Mouse (Mus musculus) kidney, postnatal 36 days (tissue): ENCODE data around the gene Adig.

Experiments used
- DNase-seq, 2 experiments: peaks; one replicate each; pipeline ENCODE4 v3.0.0; 2021 to 2022; ENCODE audit warnings: mixed read lengths in 2 of 2

Adig gene

GRCm38 (mm10) chr2:158545266-158545665 lies 42.9 kb downstream of the Adig start:
- DNase-seq = no peak

GRCm38 (mm10) chr2:158546751-158547150 lies 44.3 kb downstream of the Adig start:
- peak; percentile 65 to 88 for DNase-seq

GRCm38 (mm10) chr2:158550067-158550466 lies 47.7 kb downstream of the Adig start:
- peak; percentile 77 to 95 for DNase-seq

GRCm38 (mm10) chr2:158554366-158554765 lies 52.0 kb downstream of the Adig start:
- DNase-seq = no peak

DNA sequence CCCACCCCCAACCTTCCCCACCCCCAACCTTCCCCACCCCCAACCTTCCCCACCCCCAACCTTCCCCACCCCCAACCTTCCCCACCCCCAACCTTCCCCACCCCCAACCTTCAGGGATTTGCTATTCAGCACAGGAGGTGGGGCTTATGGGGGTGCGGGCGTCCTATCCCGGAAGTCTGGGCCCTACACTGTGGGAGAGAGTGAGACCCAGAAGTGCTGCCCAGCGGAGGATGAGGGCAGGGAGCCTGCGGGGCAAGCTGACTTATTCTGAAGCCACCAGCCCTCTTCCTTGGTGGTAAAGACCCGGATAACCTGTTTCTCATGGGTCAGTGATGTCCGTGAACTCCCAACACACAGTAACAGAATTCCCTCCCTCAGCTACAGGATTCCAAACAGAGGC lies 52.8 kb downstream of the Adig start:
- DNase-seq = peak; percentile 36 to 55

GRCm38 (mm10) chr2:158555812-158556211 lies 53.4 kb downstream of the Adig start:
- DNase-seq = no peak

DNA sequence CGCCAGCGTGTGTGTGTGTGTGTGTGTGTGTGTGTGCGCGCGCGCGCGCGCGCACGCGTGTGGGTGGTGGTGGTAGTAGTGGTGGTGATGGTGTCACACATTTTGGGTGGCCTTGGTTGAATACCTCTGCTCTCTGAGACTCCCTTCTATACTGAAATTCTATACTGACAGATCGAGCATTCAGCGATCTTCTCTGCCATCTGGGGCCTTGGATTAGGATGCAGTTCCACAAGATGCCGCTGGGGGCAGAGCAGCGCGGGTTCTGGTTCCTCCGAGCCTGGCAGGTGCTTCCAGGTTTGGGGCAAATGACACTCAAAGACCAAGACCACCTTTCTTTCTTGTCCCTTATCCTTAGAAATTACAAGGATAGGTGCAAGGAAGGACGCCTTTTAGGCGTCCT lies 53.8 kb downstream of the Adig start:
- DNase-seq = peak; percentile 56 to 87

DNA sequence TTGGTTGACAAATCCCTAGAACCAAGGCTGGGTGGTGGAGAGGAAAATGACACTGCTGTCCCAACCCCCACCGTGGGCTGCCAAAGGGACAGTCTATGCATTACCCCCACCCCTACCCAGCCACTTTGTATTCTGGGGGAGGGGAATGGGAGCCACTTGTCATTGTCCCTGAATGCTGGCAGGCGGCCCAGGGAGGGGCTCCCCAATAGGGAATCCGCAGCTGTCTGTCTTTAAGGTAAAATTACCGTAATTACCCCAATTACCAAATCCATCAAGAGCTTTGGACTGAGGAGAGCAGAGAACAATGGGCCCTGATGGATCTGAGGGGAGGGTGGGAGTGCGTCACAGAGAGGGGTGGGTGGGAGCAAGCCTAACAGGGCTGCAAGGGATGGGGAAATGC lies 54.3 kb downstream of the Adig start:
- no peak for DNase-seq
